In the genomic region with DNA sequence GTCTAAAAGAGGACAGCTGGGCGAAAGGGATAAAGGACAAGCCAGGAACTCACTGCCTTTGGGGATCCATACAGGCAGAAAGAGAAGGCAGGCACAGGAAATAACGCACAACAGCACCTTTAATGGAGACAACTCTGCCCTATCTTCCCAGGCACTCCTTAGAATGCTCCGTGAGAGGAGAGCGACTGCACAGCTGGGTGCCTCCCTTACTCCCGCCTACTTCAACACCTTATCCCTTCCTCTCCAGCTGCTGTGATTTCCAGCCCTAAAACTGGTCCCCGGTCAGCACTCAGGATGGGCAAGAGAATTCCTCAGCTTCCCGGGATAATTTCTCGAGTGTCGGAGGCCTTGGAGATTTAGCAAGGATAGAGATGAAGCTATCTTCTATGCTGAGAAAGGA, we compare ENCODE assay signal across 8 mouse cellular contexts. TPM values are rescaled to one million over a fixed set of nuclear protein-coding genes. Genes with fewer than 3 reads are reported as not detected.
DNase-seq lines count a peak whose midpoint lies in the region; ATAC-seq and TF ChIP-seq lines count a peak whose summit lies in the region.

No protein-coding gene starts in this region.

- H3K36me3 ChIP-seq in kidney, embryonic 14.5 days (ENCODE audit: control insufficient read depth, insufficient read depth, low read length) = no peaks in the 10 kb centered on the region
- H3K36me3 ChIP-seq in limb, embryonic 14.5 days (ENCODE audit: control insufficient read depth, insufficient read depth, low read length) = no peaks in the 10 kb centered on the region; the same call in 1 of the 2 replicates

- 12% methylated on average over 9 of the region's 9 CpGs for WGBS in kidney, embryonic 14.5 days
- WGBS in limb, embryonic 14.5 days = 18% methylated on average over 9 of the region's 9 CpGs

- peak overlapping the region; percentile 28; the same call in 1 of the 2 replicates for H3K4me3 ChIP-seq in kidney, embryonic 14.5 days (ENCODE audit: low read length)
- H3K4me3 ChIP-seq in limb, embryonic 14.5 days (replicated peaks; ENCODE audit: low read length) = peak overlapping the region; percentile 28

- TF ChIP-seq POLR2A in limb, embryonic 14.5 days (IDR thresholded peaks at IDR 0.05; ENCODE audit: borderline replicate concordance, extremely low read depth, insufficient read depth, insufficient read length) = no peak

- H3K9me3 ChIP-seq in kidney, embryonic 14.5 days (ENCODE audit: control insufficient read depth, low read length) = no peaks in the 10 kb centered on the region
- H3K9me3 ChIP-seq in limb, embryonic 14.5 days (ENCODE audit: control insufficient read depth, low read length) = no peaks in the 10 kb centered on the region

- peak overlapping the region; percentile 32; the same call in 1 of the 2 replicates for H3K9ac ChIP-seq in kidney, embryonic 14.5 days (ENCODE audit: low read depth, low read length)
- 0 out of 2 replicates have a peak overlapping the region, but pooled peaks have one; percentile 38 for H3K9ac ChIP-seq in limb, embryonic 14.5 days (ENCODE audit: low read depth, low read length, severe bottlenecking)

- H3K27ac ChIP-seq in kidney, embryonic 14.5 days (ENCODE audit: low read depth, low read length) = no peak overlapping the region
- H3K27ac ChIP-seq in limb, embryonic 14.5 days (replicated peaks; ENCODE audit: low read depth, low read length) = no peak overlapping the region

- peaks cover 39% of the 10 kb centered on the region for H3K27me3 ChIP-seq in kidney, embryonic 14.5 days (ENCODE audit: control insufficient read depth, insufficient read depth, low read length)
- peaks cover 36% of the 10 kb centered on the region for H3K27me3 ChIP-seq in limb, embryonic 14.5 days (ENCODE audit: control insufficient read depth, insufficient read depth, low read length)

- no peak for DNase-seq in kidney, adult 18-20 months
- DNase-seq in ES-CJ7 (ENCODE audit: low read depth, low spot score) = peak; percentile 61
- peak; percentile 73 for DNase-seq in ZHBTc4 (ENCODE audit: low read depth, low spot score)
- DNase-seq in limb, embryonic 14.5 days (ENCODE audit: low spot score) = no peak
- no peak for DNase-seq in cerebellum, adult 18-20 months
- DNase-seq in right cerebral cortex, postnatal 10 days (ENCODE audit: low spot score in 2 of 2) = no peak
- DNase-seq in thymus, postnatal 10 days (ENCODE audit: low spot score in 2 of 2) = no peak

- ATAC-seq in kidney, embryonic 14.5 days (ENCODE audit: low FRiP score, low TSS enrichment) = no peak
- no peak for ATAC-seq in limb, embryonic 14.5 days (ENCODE audit: low FRiP score, low read depth)

- peaks cover 12% of the 10 kb centered on the region for H3K4me1 ChIP-seq in kidney, embryonic 14.5 days (ENCODE audit: control insufficient read depth, insufficient read depth, low read length)
- H3K4me1 ChIP-seq in limb, embryonic 14.5 days (ENCODE audit: control insufficient read depth, insufficient read depth, low read length) = peaks cover 12% of the 10 kb centered on the region

- H3K4me2 ChIP-seq in kidney, embryonic 14.5 days (replicated peaks; ENCODE audit: low read depth, low read length) = peak overlapping the region; percentile 43
- H3K4me2 ChIP-seq in limb, embryonic 14.5 days (replicated peaks; ENCODE audit: low read depth, low read length, severe bottlenecking) = peak overlapping the region; percentile 48

RNA-seq across cellular contexts. Expression of gene Cenpb, which starts 8.9 kb away (rescaled TPM):
- polyA plus RNA-seq in kidney, embryonic 14.5 days (2014; fragmentation: Nextera tagmentation; extraction: Ambion mirVana) = 6.9 and 8.0 TPM in 2 replicates
- 48.3 and 56.4 TPM in 2 replicates for polyA plus RNA-seq in limb, embryonic 14.5 days (2012; rRNA removed)
- polyA plus RNA-seq in limb, embryonic 14.5 days (2014; fragmentation: Nextera tagmentation; extraction: Ambion mirVana) = 9.2 and 12.2 TPM in 2 replicates

RNA-seq across cellular contexts. Expression of gene 1700037H04Rik, which starts 11.1 kb away (rescaled TPM):
- 99.3 and 101 TPM in 2 replicates for polyA plus RNA-seq in kidney, embryonic 14.5 days (2014; fragmentation: Nextera tagmentation; extraction: Ambion mirVana)
- polyA plus RNA-seq in limb, embryonic 14.5 days (2012; rRNA removed) = 62.7 and 76.1 TPM in 2 replicates
- polyA plus RNA-seq in limb, embryonic 14.5 days (2014; fragmentation: Nextera tagmentation; extraction: Ambion mirVana) = 59.4 and 67.4 TPM in 2 replicates

RNA-seq across cellular contexts. Expression of gene Cdc25b, which starts 15.8 kb away (rescaled TPM):
- polyA plus RNA-seq in kidney, embryonic 14.5 days (2014; fragmentation: Nextera tagmentation; extraction: Ambion mirVana) = 41.5 and 55.7 TPM in 2 replicates
- polyA plus RNA-seq in limb, embryonic 14.5 days (2012; rRNA removed) = 76.4 and 88.9 TPM in 2 replicates
- polyA plus RNA-seq in limb, embryonic 14.5 days (2014; fragmentation: Nextera tagmentation; extraction: Ambion mirVana) = 52.1 and 56.2 TPM in 2 replicates

RNA-seq across cellular contexts. Expression of gene Spef1, which starts 16.1 kb away (rescaled TPM):
- 3.4 and 5.1 TPM in 2 replicates for polyA plus RNA-seq in kidney, embryonic 14.5 days (2014; fragmentation: Nextera tagmentation; extraction: Ambion mirVana)
- 16.3 and 18.2 TPM in 2 replicates for polyA plus RNA-seq in limb, embryonic 14.5 days (2012; rRNA removed)
- polyA plus RNA-seq in limb, embryonic 14.5 days (2014; fragmentation: Nextera tagmentation; extraction: Ambion mirVana) = 6.7 and 8.1 TPM in 2 replicates

RNA-seq across cellular contexts. Expression of gene Ap5s1, which starts 35.9 kb away (rescaled TPM):
- polyA plus RNA-seq in kidney, embryonic 14.5 days (2014; fragmentation: Nextera tagmentation; extraction: Ambion mirVana) = 22.2 and 23.7 TPM in 2 replicates
- 29.5 and 50.9 TPM in 2 replicates for polyA plus RNA-seq in limb, embryonic 14.5 days (2012; rRNA removed)
- polyA plus RNA-seq in limb, embryonic 14.5 days (2014; fragmentation: Nextera tagmentation; extraction: Ambion mirVana) = 25.9 and 26.7 TPM in 2 replicates

Comparison
In these comparisons a context has a peak if more than half of its experiments do, and no peak if none do; other contexts are left out.
1. DNase-seq: peak in ES-CJ7 (single experiment) and ZHBTc4 (single experiment); none in kidney, adult 18-20 months (single experiment), limb, embryonic 14.5 days (single experiment), cerebellum, adult 18-20 months (0 of 2), right cerebral cortex, postnatal 10 days (0 of 2) and thymus, postnatal 10 days (0 of 2).